Mouse (Mus musculus) spleen, adult 2 months (tissue): ENCODE results near the gene Limch1.

Source experiments
- CTCF ChIP-seq: fragments of 200-500 bp; IDR thresholded peaks from 2 replicates; pipeline ENCODE4 v1.5.1; 2011; ENCODE audit warnings: mild to moderate bottlenecking, inconsistent platforms; ENCODE audit not compliant: insufficient read depth, insufficient read length, insufficient replicate concordance; ENCODE audit errors: extremely low read depth
- POLR2A ChIP-seq: fragments of 200-500 bp; IDR thresholded peaks from 2 replicates; pipeline ENCODE4 v1.6.1; 2011; ENCODE audit warnings: low read depth, low read length, inconsistent platforms

DNA sequence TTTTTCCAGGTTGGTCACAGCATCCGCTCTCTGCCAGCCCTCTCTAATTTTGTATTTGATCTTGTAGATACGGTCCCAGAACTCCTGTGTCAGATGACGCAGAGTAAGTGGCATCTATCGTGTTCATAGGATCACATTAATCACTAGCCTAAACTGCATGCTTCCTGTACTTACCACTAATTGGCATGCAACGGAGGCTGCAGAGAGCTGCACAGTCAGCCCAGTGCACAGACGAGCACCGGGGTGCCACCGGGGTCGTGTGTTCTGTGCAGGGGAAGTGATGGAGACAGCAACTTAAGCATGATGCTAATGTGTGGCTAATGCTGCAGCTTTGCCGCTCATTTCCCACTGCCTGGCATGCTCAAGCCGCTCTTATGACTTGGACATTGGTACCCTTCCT is 247.4 kb downstream of the Limch1 start:
- no peak for TF ChIP-seq CTCF
- TF ChIP-seq POLR2A, result no peak
